Mouse (Mus musculus): Measurements from ENCODE around the gene Ttll8.

- TF ChIP-seq FLI1 (IDR thresholded peaks at IDR 0.05; ENCODE audit: low read length) (no peak), GATA1 (IDR thresholded peaks at IDR 0.05; ENCODE audit: borderline replicate concordance, low read length) (no peak)
Observed at GRCm38 (mm10) chr15:88841160-88841559, 113.1 kb downstream of the Ttll8 start.
